Mouse (Mus musculus): ENCODE results near the gene Huwe1. TPM values are rescaled to one million over a fixed set of nuclear protein-coding genes. Genes with fewer than 3 reads are reported as not detected.

Gene Huwe1
- 54.8 and 58.7 TPM in 2 replicates for polyA plus RNA-seq (2015; fragmentation: Nextera tagmentation; extraction: Ambion mirVana)

DNA sequence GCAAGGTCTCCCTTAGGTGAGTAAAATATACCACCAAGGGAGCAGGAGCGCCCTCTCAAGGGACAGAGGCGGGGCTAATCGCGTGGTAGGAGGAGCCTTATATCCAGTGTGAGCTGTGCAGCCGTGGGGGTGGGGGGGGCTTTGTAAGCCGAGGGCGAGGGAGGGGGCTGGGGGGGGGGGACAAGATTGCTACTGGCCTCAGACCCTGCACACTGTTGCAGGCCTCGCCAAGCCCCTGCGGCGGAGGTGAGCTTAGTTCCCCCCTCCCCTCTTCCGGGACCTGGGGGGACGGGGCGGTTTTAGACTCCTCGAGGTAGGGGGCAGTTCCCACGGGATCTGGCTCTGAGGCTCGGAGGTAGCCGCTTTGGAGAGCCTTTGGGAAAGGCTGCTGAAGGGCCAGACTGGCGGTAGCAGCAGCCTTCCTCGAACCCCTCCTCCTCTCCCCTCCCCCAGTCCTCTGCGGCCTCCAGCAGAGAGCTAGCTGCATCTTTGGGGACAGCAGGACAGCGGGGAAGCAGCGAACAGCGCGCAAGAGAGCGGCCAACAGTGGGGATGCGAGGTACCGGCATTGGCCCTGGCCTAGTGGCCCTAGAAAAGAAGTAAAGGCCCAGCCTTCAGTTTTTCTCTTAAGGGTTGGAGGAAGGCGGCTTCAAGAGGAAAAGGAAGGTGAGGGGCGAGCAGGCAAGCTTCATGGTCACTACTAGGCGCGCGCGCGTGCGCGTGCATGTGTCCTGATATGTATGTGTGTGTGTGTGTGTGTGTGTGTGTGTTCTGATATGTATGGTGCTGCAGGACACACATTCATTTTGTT lies at the start of gene Huwe1:
Gene Huwe1, plus strand, starts transcription at position 107 of the 811 bp plus-strand sequence.
- no peaks in the 10 kb centered on the region for H3K36me3 ChIP-seq
- ATAC-seq (replicated peaks; ENCODE audit: low FRiP score), result peak; percentile 77
- H3K9me3 ChIP-seq (replicated peaks), result no peaks in the 10 kb centered on the region
- no peaks in the 10 kb centered on the region for H3K4me1 ChIP-seq
- H3K27ac ChIP-seq, result peak within 1 kb of the TSS; percentile 96
- peaks cover 22% of the 10 kb centered on the region for H3K27me3 ChIP-seq
- peak within 1 kb of the TSS; percentile 61 for H3K4me3 ChIP-seq (replicated peaks)
- H3K4me2 ChIP-seq, result peak within 1 kb of the TSS; percentile 53
- WGBS, result 18% methylated on average over 32 of the region's 36 CpGs
- peak within 1 kb of the TSS; percentile 58 for H3K9ac ChIP-seq

DNA sequence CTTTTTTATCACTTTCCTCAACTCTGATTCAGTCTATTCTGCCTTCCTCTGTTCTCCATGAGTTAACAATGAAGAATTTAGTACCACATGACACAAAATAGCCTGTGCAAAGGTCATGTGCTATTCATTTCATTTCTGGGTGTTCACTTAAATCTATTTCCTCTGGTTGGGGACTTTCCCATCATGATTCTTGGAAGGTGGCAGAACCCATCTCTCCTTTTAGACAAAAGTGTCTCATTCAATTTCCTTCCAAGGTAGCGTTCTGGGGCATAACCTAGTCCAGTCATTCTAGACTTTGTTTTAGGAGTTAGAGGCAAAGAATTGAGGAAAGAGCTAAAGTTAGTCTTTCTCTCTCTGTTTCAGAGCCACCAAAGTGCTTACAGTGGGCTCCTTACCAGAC lies 20.3 kb upstream of the Huwe1 start:
- ATAC-seq (replicated peaks; ENCODE audit: low FRiP score), result no peak
- no peak overlapping the region for H3K4me3 ChIP-seq (replicated peaks)
- no peak overlapping the region for H3K4me2 ChIP-seq
- H3K9me3 ChIP-seq (replicated peaks), result no peaks in the 10 kb centered on the region
- no peak overlapping the region for H3K27ac ChIP-seq
- no peak overlapping the region for H3K9ac ChIP-seq
- H3K36me3 ChIP-seq, result no peaks in the 10 kb centered on the region
- H3K4me1 ChIP-seq, result no peaks in the 10 kb centered on the region
- WGBS, result 86% methylated on average over 1 of the region's 1 CpGs
- H3K27me3 ChIP-seq, result peaks cover 11% of the 10 kb centered on the region; the same call in 1 of the 2 replicates

DNA sequence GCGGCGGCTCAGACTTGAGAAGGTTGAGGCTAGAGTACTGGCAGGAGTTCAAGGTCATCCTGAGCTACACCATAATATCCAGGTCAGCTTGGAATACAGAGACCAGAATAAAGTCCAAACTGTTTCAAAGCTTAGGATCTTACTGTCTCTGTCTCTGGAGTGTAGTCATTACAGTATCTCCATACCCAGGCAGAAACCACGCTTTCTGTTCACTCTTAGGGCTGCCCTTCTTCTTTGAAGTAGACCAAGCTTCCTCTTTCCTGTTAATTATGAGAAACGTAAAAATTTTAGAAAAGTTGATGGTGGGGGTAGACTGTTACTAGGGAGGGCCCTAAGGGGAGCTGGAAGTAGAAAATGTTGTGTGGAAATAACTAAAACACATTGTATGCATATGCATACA lies 17.7 kb upstream of the Huwe1 start:
- Histone ChIP-seq H3K27ac (no peak overlapping the region), H3K9me3 (replicated peaks) (no peaks in the 10 kb centered on the region), H3K4me3 (replicated peaks) (no peak overlapping the region), H3K4me1 (no peaks in the 10 kb centered on the region), H3K4me2 (no peak overlapping the region), H3K27me3 (peaks cover 16% of the 10 kb centered on the region; the same call in 1 of the 2 replicates), H3K9ac (no peak overlapping the region), H3K36me3 (no peaks in the 10 kb centered on the region)
- 79% methylated on average over 4 of the region's 4 CpGs for WGBS
- no peak for ATAC-seq (replicated peaks; ENCODE audit: low FRiP score)

DNA sequence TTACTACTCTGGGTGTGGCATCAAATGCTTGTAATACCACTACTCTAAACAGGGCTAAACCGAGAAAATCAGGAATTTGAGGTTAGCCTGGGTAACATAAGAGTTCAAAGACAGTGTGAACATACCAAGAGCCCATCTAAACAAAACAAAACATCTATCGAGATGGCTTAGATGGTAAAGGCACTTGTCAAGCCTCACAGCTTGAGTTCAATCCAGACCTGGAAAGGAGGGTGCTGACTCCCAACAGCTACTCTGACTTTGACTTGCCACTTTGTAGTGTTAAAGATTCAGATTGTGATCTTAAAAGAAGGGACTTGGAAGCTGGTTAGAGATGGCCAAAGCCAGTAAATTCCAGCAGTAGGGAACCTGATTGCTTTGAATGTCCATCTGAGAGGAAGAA lies 7.8 kb upstream of the Huwe1 start:
- WGBS, result 31% methylated on average over 2 of the region's 2 CpGs
- Histone ChIP-seq H3K27me3 (peaks cover 17% of the 10 kb centered on the region), H3K36me3 (no peaks in the 10 kb centered on the region), H3K4me1 (no peaks in the 10 kb centered on the region), H3K9ac (no peak overlapping the region), H3K4me3 (replicated peaks) (no peak overlapping the region), H3K4me2 (no peak overlapping the region), H3K9me3 (replicated peaks) (no peaks in the 10 kb centered on the region), H3K27ac (no peak overlapping the region)
- ATAC-seq (replicated peaks; ENCODE audit: low FRiP score), result no peak

DNA sequence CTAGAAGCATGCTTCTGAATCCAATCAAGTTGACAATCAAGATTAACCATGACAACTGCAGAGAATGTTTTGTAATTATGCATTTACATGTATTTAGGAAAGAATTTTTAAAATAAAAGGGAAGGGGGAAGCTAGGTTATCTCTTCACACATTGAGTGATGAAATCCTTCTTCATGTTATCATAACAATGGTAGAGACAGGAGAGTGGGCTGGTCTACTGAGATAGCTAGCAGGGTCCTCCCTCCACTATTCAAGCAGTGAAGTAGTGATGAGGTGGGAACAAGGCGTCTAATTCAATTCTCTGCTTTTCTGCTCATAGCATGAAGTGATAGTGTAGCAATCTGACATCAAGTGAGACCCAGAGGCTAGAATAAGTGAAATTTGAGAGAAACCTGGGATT lies 2.6 kb upstream of the Huwe1 start:
- H3K4me2 ChIP-seq, result no peak overlapping the region
- H3K27me3 ChIP-seq, result peaks cover 26% of the 10 kb centered on the region
- no peak overlapping the region for H3K4me3 ChIP-seq (replicated peaks)
- no peak for ATAC-seq (replicated peaks; ENCODE audit: low FRiP score)
- no peaks in the 10 kb centered on the region for H3K9me3 ChIP-seq (replicated peaks)
- H3K4me1 ChIP-seq, result no peaks in the 10 kb centered on the region
- no peak overlapping the region for H3K9ac ChIP-seq
- H3K27ac ChIP-seq, result no peak overlapping the region
- H3K36me3 ChIP-seq, result no peaks in the 10 kb centered on the region
- WGBS, result 55% methylated on average over 1 of the region's 1 CpGs

DNA sequence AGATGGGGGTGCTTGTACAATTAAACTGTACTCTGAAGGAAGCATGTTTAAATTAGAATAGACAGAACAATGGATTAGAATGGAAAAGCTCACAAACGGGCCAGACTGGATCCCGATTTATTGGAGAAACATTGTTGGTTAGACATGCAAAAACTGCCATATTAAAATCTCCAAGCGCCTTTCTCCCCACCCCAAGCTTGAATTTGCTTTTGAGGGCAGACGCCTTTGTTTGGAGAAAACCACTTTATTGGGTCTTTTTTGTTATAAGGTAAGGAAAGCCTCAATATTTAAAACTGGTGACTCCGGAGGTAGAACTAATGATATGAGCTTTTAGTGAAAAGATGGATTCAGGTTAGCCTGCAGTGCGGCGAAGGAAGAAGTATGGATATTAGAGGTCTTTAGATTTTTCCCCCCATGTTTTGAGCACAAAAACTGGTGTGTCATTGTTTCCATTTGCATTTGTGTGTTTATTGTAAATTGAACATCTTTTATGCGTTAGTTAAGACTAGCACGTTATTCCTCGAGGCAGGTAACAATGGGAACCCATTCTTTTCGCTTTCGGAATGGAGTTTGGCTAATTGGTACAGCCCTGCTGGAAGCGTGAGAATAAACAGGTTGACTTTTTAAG lies 1.8 kb downstream of the Huwe1 start:
- 21% methylated on average over 13 of the region's 13 CpGs for WGBS
- no peak for ATAC-seq (replicated peaks; ENCODE audit: low FRiP score)

DNA sequence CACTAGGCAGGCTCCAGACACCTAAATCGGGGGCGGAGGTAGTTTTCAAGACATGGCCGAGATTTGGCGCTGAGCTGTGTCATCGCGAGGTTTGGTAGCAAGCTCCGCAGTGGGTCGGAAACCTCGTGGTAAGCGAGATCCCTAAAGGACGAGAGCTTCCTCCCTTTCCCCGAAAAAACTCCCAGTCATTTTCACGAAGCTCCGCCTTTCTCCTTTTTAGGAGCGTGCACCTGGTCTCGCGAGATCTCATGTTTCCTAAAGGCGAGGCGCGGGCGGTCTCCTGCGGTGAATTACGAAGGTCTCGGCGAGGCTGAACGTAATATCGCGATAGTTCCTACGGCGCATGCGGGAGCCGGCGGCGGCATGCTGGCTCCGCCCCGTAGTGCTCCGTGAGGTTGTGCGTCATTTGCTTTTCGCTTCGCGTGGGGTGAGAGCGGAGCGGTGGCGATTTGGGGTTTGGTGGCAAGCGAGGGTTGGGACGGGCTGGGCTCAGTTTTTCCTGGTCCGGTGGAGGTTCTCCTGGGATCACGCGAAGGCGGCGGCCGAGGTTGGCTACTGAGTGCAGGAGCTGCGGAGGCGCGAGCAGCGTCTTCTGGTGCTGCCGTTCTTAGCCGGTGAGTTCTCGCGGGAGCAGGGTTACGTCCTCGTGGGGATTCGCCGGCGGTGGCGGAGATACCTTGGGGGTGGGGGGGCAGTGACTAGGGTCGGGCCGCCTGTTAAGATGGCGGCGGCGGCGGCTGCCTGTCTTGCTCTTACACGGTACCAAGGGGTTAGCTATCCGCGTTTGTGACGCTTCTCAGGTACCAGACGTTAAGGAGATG lies 2.6 kb downstream of the Huwe1 start:
- Histone ChIP-seq H3K4me3 (replicated peaks) (peak overlapping the region; percentile 59), H3K9ac (peak overlapping the region; percentile 55), H3K9me3 (replicated peaks) (no peaks in the 10 kb centered on the region), H3K4me2 (peak overlapping the region; percentile 57), H3K36me3 (no peaks in the 10 kb centered on the region), H3K27ac (peak overlapping the region; percentile 94), H3K27me3 (peaks cover 15% of the 10 kb centered on the region; the same call in 1 of the 2 replicates), H3K4me1 (no peaks in the 10 kb centered on the region)
- WGBS, result 18% methylated on average over 77 of the region's 77 CpGs
- peak; percentile 91 for ATAC-seq (replicated peaks; ENCODE audit: low FRiP score)

More for the DNA sequence above, 1.8 kb downstream of the Huwe1 start:
- Histone ChIP-seq H3K4me1 (no peaks in the 10 kb centered on the region), H3K27me3 (peaks cover 18% of the 10 kb centered on the region; the same call in 1 of the 2 replicates), H3K4me2 (peak overlapping the region; percentile 54), H3K4me3 (replicated peaks) (peak overlapping the region; percentile 59), H3K9ac (peak overlapping the region; percentile 50), H3K27ac (peak overlapping the region; percentile 94), H3K36me3 (no peaks in the 10 kb centered on the region), H3K9me3 (replicated peaks) (no peaks in the 10 kb centered on the region)

DNA sequence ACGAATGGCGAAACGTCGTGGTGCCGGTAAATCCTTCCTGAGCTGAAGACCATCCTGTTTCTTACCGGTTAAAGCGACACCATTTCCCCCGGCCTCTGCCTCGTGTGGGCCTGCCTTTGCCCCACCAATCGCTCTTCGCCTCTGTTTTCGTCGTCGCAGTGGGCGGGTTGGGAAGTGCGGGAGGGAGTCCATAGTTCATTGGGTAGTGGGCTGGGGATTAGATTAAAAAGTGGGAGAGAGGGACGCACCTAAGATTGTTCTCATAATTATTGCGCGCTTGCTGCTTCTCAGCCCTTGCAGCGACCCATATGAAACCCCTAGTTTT lies 3.1 kb downstream of the Huwe1 start:
- no peaks in the 10 kb centered on the region for H3K9me3 ChIP-seq (replicated peaks)
- H3K36me3 ChIP-seq, result peaks cover 5% of the 10 kb centered on the region; the same call in 1 of the 2 replicates
- peaks cover 10% of the 10 kb centered on the region; the same call in 1 of the 2 replicates for H3K27me3 ChIP-seq
- H3K4me2 ChIP-seq, result peak overlapping the region; percentile 57
- peak overlapping the region; percentile 59 for H3K4me3 ChIP-seq (replicated peaks)
- H3K27ac ChIP-seq, result peak overlapping the region; percentile 94
- ATAC-seq (replicated peaks; ENCODE audit: low FRiP score), result peak; percentile 41
- WGBS, result 22% methylated on average over 20 of the region's 20 CpGs
- no peaks in the 10 kb centered on the region for H3K4me1 ChIP-seq
- H3K9ac ChIP-seq, result peak overlapping the region; percentile 55

DNA sequence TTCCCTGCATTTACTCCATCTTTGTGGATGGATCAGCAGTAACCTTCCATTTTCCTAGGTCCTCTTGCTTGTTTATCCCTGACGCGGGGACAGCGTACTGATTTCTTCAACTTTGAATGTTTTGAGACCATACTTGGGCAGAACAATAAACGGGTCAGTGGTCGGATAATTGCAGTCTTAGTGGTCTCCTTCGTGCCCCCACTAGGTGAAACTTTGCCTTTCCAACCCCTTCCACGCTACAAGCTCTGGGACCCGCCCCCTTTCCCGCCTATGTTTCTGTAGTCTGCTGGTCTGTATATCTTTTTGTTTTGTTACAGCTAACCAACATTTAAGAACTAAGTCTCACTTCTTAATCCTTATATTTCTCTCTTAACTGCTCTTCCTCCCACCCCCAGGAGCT lies 3.8 kb downstream of the Huwe1 start:
- no peaks in the 10 kb centered on the region for H3K4me1 ChIP-seq
- H3K36me3 ChIP-seq, result peaks cover 5% of the 10 kb centered on the region; the same call in 1 of the 2 replicates
- H3K9ac ChIP-seq, result peak overlapping the region; percentile 55
- no peaks in the 10 kb centered on the region for H3K9me3 ChIP-seq (replicated peaks)
- peak overlapping the region; percentile 94; the same call in 1 of the 2 replicates for H3K27ac ChIP-seq
- ATAC-seq (replicated peaks; ENCODE audit: low FRiP score), result no peak
- WGBS, result 20% methylated on average over 9 of the region's 9 CpGs
- peak overlapping the region; percentile 59 for H3K4me3 ChIP-seq (replicated peaks)
- H3K27me3 ChIP-seq, result peaks cover 3% of the 10 kb centered on the region; the same call in 1 of the 2 replicates
- peak overlapping the region; percentile 57 for H3K4me2 ChIP-seq

DNA sequence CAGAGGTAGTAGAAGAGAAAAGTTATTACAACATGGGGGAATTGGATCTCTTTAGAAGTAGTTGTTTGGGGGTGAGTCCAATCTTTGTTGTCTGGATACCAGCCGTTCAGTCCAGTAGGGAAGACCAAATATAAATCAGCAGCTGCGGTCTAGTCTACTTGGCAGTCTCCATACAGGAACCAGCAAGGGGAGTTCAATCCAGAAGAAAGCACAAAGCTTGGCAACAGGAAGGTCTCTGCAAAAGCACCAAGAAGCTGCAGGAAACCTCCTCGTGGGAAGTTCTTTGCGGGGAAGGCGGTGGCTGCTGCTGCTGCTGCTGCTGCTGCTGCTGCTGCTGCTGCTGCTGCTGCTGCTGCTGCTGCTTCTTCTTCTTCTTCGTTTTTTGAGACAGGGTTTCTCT lies 10.9 kb downstream of the Huwe1 start:
- Histone ChIP-seq H3K27ac (no peak overlapping the region), H3K36me3 (peaks cover 28% of the 10 kb centered on the region), H3K4me3 (replicated peaks) (no peak overlapping the region), H3K9ac (no peak overlapping the region), H3K4me2 (no peak overlapping the region), H3K9me3 (replicated peaks) (no peaks in the 10 kb centered on the region), H3K4me1 (no peaks in the 10 kb centered on the region), H3K27me3 (peaks cover 5% of the 10 kb centered on the region; the same call in 1 of the 2 replicates)
- WGBS, result 67% methylated on average over 6 of the region's 6 CpGs
- ATAC-seq (replicated peaks; ENCODE audit: low FRiP score), result no peak

DNA sequence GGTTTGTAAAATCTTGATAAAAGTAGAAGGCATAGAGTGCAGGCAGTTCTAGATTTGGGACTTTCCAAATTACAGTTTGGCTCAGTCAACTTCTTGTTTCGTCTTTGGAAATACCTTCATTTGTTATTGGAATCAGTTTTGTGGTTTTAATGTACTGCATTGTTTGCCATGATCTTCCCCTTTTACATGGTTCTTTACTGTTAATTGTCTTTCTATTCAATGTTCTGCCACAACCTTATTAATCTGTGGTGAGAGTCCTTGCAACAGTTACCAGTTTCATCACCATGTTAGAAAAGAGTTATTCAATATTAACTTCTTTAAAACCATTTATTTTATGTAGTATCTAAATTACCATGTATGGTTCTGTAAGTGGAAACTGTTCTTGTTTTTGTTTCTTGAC lies 13.0 kb downstream of the Huwe1 start:
- peaks cover 5% of the 10 kb centered on the region; the same call in 1 of the 2 replicates for H3K27me3 ChIP-seq

More for the DNA sequence above, 13.0 kb downstream of the Huwe1 start:
- no peak overlapping the region for H3K27ac ChIP-seq
- no peak overlapping the region for H3K4me2 ChIP-seq
- H3K4me3 ChIP-seq (replicated peaks), result no peak overlapping the region
- no peak for ATAC-seq (replicated peaks; ENCODE audit: low FRiP score)
- no peaks in the 10 kb centered on the region for H3K4me1 ChIP-seq
- WGBS, result 85% methylated on average over 1 of the region's 1 CpGs
- H3K9me3 ChIP-seq (replicated peaks), result no peaks in the 10 kb centered on the region
- H3K9ac ChIP-seq, result no peak overlapping the region
- peaks cover 24% of the 10 kb centered on the region for H3K36me3 ChIP-seq
